Mouse (Mus musculus) E14TG2a.4 (cell line): ENCODE data around the gene Pold2.

Source experiments
- CTCF ChIP-seq: conservative IDR thresholded peaks from 2 replicates; pipeline ENCODE4 v1.5.1; 2014; ENCODE audit warnings: low read length
- NANOG ChIP-seq: IDR thresholded peaks from 2 replicates; pipeline ENCODE4 v1.6.1; 2014; ENCODE audit warnings: borderline replicate concordance, low read length, mixed read lengths

- no peak for TF ChIP-seq CTCF
- no peak for TF ChIP-seq NANOG
These were observed 22.2 kb downstream of the Pold2 start for GRCm38 (mm10) chr11:5855902-5856301.
